Mouse (Mus musculus) midbrain, embryonic 11.5 days (tissue): Measurements from ENCODE around the gene Lrit3. TPM values are rescaled to one million over a fixed set of nuclear protein-coding genes. Genes with fewer than 3 reads are reported as not detected.
"Not testable (repeated sequence)": the region's sequence is repeated elsewhere in the genome, so short reads cannot be mapped to it uniquely, and the experiment has no call there.

Source experiments
- ATAC-seq: fragments of 200-750 bp; cut with Nextera tagmentation; 2 replicates; pipeline ENCODE4 v1.8.0; 2017; ENCODE audit warnings: moderate TSS enrichment, moderate library complexity; ENCODE audit not compliant: low FRiP score
- DNase-seq: peaks from one replicate; pipeline ENCODE4 v3.0.0; 2015; ENCODE audit warnings: low spot score; ENCODE audit errors: missing footprints
- H3K27ac ChIP-seq: fragments of 300-500 bp; sonication (generic); 2 replicates; pipeline ENCODE4 v1.5.1; 2014; ENCODE audit warnings: low read depth, low read length
- H3K27me3 ChIP-seq: fragments of 300-500 bp; sonication (generic); 2 replicates; pipeline ENCODE4 v1.6.1; 2014; ENCODE audit warnings: mild to moderate bottlenecking, low read length, moderate library complexity, mixed read lengths; ENCODE audit not compliant: control insufficient read depth, insufficient read depth
- H3K36me3 ChIP-seq: fragments of 300-500 bp; sonication (generic); 2 replicates; pipeline ENCODE4 v1.6.1; 2014; ENCODE audit warnings: mild to moderate bottlenecking, low read length, moderate library complexity, mixed read lengths; ENCODE audit not compliant: control insufficient read depth, insufficient read depth
- H3K4me1 ChIP-seq: fragments of 300-500 bp; sonication (generic); 2 replicates; pipeline ENCODE4 v1.6.1; 2014; ENCODE audit warnings: low read length; ENCODE audit not compliant: control insufficient read depth, insufficient read depth
- H3K4me2 ChIP-seq: fragments of 300-500 bp; sonication (generic); 2 replicates; pipeline ENCODE4 v1.6.1; 2014; ENCODE audit warnings: mild to moderate bottlenecking, moderate library complexity
- H3K4me3 ChIP-seq: fragments of 300-500 bp; sonication (generic); 2 replicates; pipeline ENCODE4 v1.5.1; 2014; ENCODE audit warnings: low read depth, low read length
- H3K9ac ChIP-seq: fragments of 300-500 bp; sonication (generic); 2 replicates; pipeline ENCODE4 v1.6.1; 2014; ENCODE audit warnings: low read length
- H3K9me3 ChIP-seq: fragments of 300-500 bp; sonication (generic); 2 replicates; pipeline ENCODE4 v1.6.1; 2016; ENCODE audit warnings: low read length; ENCODE audit not compliant: control insufficient read depth
- WGBS: fragments of 180-500 bp; shearing (Covaris S2); extraction: QIAGEN DNeasy Blood & Tissue Kit; methylation state at CpG from one replicate; pipeline ENCODE4 v1.1.7; 2014; 5-methylcytosine and 5-hydroxymethylcytosine counted together
- polyA plus RNA-seq: library from polyadenylated mRNA; unstranded; fragments of >200 nt; fragmentation: Nextera tagmentation; extraction: Ambion mirVana; gene quantifications from 2 replicates; pipeline ENCODE4 v1.2.1, GENCODE M21; 2014

Gene Lrit3
- polyA plus RNA-seq, 1 experiment from 2014 or later: not detected

DNA sequence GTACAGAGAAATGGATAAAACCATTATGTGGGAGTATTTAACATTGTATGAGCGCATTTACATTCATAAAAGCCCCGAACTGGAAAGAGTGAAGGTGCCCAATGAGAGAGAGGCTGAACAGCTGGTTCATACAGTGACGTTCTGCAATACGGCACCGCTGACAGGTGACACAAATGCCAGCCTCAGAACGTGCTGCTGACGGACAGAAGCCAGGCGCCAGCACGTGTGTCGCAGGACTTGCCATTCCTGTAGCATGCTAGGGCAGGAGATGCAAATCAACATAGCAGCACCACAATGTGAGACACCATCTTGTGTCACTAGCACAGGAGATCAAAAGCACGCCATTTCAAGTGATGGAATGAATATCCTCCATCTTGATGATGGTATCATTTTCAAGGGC, 5.3 kb downstream of the Lrit3 start:
- no peak overlapping the region for H3K4me3 ChIP-seq
- DNase-seq: no peak
- no peaks in the 10 kb centered on the region for H3K9me3 ChIP-seq
- no peak overlapping the region for H3K9ac ChIP-seq
- H3K4me2 ChIP-seq: no peak overlapping the region
- H3K36me3 ChIP-seq: no peaks in the 10 kb centered on the region
- H3K4me1 ChIP-seq: no peaks in the 10 kb centered on the region
- H3K27ac ChIP-seq: no peak overlapping the region
- no peaks in the 10 kb centered on the region for H3K27me3 ChIP-seq
- no peak for ATAC-seq
- WGBS: 88% methylated on average over 11 of the region's 11 CpGs

DNA sequence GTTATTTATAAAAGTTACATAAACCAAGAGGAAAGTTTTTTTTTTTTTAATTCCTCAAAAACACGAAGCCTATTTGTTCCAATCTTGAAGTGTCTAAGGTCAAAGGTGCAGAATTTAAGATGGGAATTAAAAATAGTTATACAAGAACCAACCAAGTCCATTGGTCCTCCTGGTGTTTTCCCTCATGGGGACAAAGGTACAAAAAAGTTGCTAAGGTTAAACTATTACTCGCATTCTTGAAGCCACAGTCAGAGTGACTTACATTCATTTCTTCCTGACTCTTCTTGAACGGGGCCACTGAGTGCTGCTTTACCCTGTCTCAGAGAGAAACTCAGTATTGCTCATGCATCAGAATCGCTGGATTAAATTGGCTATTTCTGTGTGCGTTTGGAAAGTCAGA, 6.5 kb downstream of the Lrit3 start:
- H3K9me3 ChIP-seq: no peaks in the 10 kb centered on the region
- ATAC-seq (no peak), DNase-seq (no peak)
- H3K4me3 ChIP-seq: no peak overlapping the region
- H3K27me3 ChIP-seq: no peaks in the 10 kb centered on the region
- no peak overlapping the region for H3K4me2 ChIP-seq
- H3K27ac ChIP-seq: no peak overlapping the region
- WGBS: 78% methylated on average over 5 of the region's 5 CpGs
- no peak overlapping the region for H3K9ac ChIP-seq
- H3K36me3 ChIP-seq: no peaks in the 10 kb centered on the region
- H3K4me1 ChIP-seq: no peaks in the 10 kb centered on the region

DNA sequence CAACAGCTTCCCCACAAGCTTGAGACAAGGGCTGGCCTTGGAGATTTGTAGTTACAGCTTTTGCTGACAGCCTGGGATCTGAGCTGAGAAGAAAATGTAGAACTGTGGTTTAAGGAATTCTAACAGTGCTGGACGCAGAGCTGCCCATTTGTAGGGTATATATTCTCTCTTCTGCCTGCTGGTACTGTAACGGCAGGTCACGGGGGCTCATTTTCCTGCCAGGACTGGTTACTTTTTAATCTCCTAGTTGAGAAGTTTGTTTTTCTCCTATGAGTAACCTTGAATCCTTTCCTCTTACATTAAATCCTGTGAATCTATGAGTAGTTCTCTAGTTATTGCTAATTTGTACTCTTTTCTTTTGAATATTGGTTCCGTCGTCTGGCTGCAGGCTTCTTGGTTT, 10.0 kb downstream of the Lrit3 start:
- Histone ChIP-seq H3K4me2 (no peak overlapping the region), H3K9me3 (no peaks in the 10 kb centered on the region), H3K4me3 (no peak overlapping the region), H3K4me1 (no peaks in the 10 kb centered on the region), H3K27me3 (no peaks in the 10 kb centered on the region), H3K9ac (no peak overlapping the region), H3K27ac (no peak overlapping the region), H3K36me3 (no peaks in the 10 kb centered on the region)
- ATAC-seq: no peak
- 91% methylated on average over 5 of the region's 5 CpGs for whole genome bisulfite sequencing
- DNase-seq: no peak

DNA sequence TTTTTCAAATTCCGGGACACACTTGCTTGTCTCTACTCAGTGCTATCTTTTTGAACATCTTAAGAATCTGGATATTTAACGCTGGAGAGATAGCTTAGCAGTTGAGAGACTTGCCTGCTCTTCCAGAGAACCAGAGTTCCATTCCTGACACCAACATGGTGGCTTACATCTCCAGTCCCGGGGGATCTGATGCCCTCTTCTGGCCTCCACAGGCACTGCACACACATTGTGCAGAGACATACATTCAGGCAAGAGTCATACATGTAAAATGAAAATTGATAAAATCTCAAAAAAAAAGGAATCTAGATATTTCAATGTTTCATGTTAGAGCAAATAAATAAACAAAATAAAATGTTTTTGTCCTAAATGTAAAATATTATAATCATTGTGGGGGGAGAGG, 21.1 kb downstream of the Lrit3 start:
- H3K4me1 ChIP-seq: no peaks in the 10 kb centered on the region
- H3K27me3 ChIP-seq: no peaks in the 10 kb centered on the region
- no peaks in the 10 kb centered on the region for H3K9me3 ChIP-seq
- H3K9ac ChIP-seq: no peak overlapping the region
- 85% methylated on average over 3 of the region's 3 CpGs for WGBS
- H3K4me3 ChIP-seq: no peak overlapping the region
- ATAC-seq (no peak), DNase-seq (no peak)
- no peak overlapping the region for H3K4me2 ChIP-seq
- no peaks in the 10 kb centered on the region for H3K36me3 ChIP-seq
- H3K27ac ChIP-seq: no peak overlapping the region

DNA sequence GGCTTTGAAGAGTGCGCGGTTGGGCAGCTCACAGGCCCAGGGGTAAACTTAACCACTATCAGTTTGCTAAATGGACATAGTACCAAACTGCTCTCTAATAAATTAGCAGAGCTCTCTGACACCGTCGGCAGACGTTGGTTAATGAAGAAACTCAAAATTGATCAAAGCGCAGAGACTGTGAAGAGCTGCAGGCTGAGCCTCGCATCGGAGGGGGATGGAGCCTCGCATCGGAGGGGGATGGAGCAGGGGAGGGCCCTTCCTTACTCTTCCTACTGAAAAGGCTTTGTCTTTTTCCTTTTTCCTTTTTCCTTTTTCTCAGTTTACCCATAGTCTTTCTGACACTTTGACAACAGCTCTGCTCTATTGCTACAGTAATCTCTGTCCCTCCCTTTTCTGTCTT, 22.4 kb downstream of the Lrit3 start:
- Histone ChIP-seq H3K36me3 (no peaks in the 10 kb centered on the region), H3K27me3 (no peaks in the 10 kb centered on the region), H3K9ac (no peak overlapping the region), H3K4me3 (no peak overlapping the region), H3K9me3 (no peaks in the 10 kb centered on the region), H3K4me1 (no peaks in the 10 kb centered on the region), H3K27ac (no peak overlapping the region), H3K4me2 (no peak overlapping the region)
- WGBS: 24% methylated on average over 10 of the region's 10 CpGs
- DNase-seq (peak; percentile 84), ATAC-seq (peak; percentile 44; the same call in 1 of the 2 replicates)

DNA sequence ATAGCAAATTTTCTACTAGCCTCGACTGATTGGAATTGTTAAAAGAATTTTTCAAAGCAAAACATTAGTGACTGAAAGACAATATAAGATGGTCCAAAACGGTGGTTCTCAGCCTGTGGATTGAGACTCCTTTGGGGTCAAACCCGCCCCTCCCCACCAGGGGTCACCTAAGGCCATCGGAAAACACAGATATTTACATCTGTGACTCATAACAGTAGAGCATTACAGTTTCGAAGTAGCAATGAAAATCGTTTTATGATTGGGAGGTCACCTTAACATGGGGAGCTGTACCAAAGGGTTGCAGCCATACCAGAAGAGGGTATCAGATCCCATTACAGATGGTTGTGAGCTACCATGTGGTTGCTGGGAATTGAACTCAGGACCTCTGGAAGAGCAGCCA, 32.6 kb downstream of the Lrit3 start:
- Histone ChIP-seq H3K4me3 (no peak overlapping the region), H3K27ac (no peak overlapping the region), H3K9ac (no peak overlapping the region), H3K4me2 (no peak overlapping the region), H3K27me3 (no peaks in the 10 kb centered on the region), H3K4me1 (no peaks in the 10 kb centered on the region), H3K36me3 (no peaks in the 10 kb centered on the region), H3K9me3 (no peaks in the 10 kb centered on the region)
- no peak for DNase-seq
- WGBS: 85% methylated on average over 6 of the region's 6 CpGs
- no peak for ATAC-seq

DNA sequence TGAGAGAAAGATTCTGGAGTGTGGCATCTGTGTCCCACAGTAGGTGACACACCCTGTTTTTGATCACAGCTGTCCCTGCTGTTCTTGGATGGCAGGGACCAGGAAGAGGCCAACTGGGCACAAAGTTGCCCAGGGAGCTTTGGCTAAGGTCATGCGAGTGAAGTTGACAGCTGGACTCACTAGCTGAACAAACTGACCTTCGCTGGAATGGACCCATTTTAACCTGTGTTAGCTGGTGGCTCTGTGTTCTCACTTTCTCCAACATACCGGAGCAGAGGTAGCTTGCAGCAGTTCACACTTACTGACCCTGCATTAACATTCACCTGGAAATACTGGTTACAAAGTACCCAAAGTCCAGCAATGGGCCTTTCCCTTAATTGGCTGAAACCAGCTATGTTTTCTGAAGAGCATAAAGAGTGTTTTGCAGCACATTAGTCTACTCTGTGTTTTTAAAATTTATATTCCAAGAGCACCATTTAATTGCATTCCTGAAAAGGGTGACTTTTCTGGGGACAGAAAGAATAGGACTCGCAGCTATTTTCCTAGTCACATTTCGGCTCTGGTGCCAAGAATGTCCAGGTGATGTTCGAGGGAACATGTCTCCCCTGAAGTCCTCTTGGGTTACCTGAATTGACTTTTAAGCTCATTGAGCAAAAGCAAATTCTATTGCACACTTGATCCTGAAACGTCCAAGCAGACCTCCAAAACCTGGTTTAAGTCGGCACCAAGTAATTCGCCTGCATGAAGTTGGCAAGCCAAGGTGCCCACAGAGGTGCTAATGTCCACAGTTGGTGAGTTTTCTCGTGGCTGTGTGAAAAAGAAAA, 36.6 kb downstream of the Lrit3 start:
- H3K9ac ChIP-seq: no peak overlapping the region
- no peaks in the 10 kb centered on the region for H3K9me3 ChIP-seq
- H3K27ac ChIP-seq: no peak overlapping the region
- no peaks in the 10 kb centered on the region for H3K27me3 ChIP-seq
- no peaks in the 10 kb centered on the region for H3K36me3 ChIP-seq
- H3K4me1 ChIP-seq: no peaks in the 10 kb centered on the region
- no peak for DNase-seq
- 87% methylated on average over 10 of the region's 10 CpGs for WGBS
- no peak overlapping the region for H3K4me3 ChIP-seq
- no peak overlapping the region for H3K4me2 ChIP-seq
- ATAC-seq: no peak

DNA sequence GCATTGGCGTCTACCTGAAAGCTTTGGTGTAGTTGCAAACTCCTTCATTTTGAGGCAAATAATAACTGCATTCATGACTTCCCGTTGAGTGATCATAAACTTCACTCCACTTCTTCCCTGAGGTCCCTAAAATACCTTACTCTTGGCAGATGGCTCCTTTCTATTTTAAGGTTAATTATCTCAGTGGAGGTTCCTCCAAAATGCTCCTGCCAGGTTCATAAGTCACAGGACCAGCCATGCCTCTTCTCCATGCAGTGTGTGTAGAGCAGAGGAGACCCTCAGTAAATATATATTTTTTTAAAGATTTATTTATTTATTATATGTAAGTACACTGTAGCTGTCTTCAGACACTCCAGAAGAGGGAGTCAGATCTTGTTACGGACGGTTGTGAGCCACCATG, 37.7 kb downstream of the Lrit3 start:
- Histone ChIP-seq H3K4me1 (no peaks in the 10 kb centered on the region), H3K4me3 (no peak overlapping the region), H3K9ac (no peak overlapping the region), H3K9me3 (no peaks in the 10 kb centered on the region), H3K4me2 (no peak overlapping the region), H3K36me3 (no peaks in the 10 kb centered on the region), H3K27me3 (no peaks in the 10 kb centered on the region), H3K27ac (no peak overlapping the region)
- WGBS: 81% methylated on average over 4 of the region's 4 CpGs
- ATAC-seq (no peak), DNase-seq (no peak)

DNA sequence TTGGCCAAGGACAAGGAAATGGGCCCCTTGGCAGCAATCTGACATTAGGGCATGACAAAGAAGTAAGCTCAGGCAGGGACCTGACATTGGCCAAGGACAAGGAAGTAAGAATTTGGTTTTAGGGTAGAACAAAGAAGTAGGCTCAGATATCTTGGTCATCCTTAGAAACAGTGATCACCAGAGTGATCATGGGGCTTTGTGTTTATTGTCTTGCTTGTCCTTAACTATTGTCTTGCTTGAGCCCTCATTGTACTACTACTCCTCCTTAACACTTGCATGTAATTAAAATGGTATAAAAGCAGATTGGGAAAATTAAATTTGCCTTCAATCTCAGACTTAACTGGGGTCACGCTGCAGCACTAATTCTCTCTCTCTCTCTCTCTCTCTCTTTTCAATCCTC, 46.2 kb downstream of the Lrit3 start:
- not testable (repeated sequence) for H3K27ac ChIP-seq, H3K36me3 ChIP-seq, ATAC-seq, DNase-seq, H3K27me3 ChIP-seq, H3K9ac ChIP-seq, H3K9me3 ChIP-seq, H3K4me2 ChIP-seq, H3K4me3 ChIP-seq, H3K4me1 ChIP-seq
- 89% methylated on average over 1 of the region's 1 CpGs for WGBS
